Mouse (Mus musculus) gastrocnemius, adult 2 months (tissue): Measurements from ENCODE around the gene Robo4. TPM values are rescaled to one million over a fixed set of nuclear protein-coding genes. Genes with fewer than 3 reads are reported as not detected.
A peak's percentile ranks its signal among the peaks of the same experiment; 100 is the strongest.

Experiments used
- DNase-seq: peaks from one replicate; pipeline ENCODE4 v3.0.0; 2022
- H3K27ac ChIP-seq: fragments of 200-600 bp; 2 replicates; pipeline ENCODE4 v1.8.1; 2022; ENCODE audit warnings: mild to moderate bottlenecking
- H3K4me3 ChIP-seq: fragments of 200-600 bp; 2 replicates; pipeline ENCODE4 v1.8.1; 2022; ENCODE audit warnings: mild to moderate bottlenecking, moderate library complexity
- CTCF ChIP-seq: fragments of 200-600 bp; IDR thresholded peaks from 2 replicates; pipeline ENCODE4 v1.8.1; 2022; ENCODE audit warnings: antibody characterized with exemption, mild to moderate bottlenecking, moderate library complexity
- intact Hi-C: fragments of 180-260 bp; cut with DNase I; formaldehyde crosslinking; loops from one replicate; pipeline ENCODE4 v1.15.1; 2025
- total RNA-seq, 2 experiments: library from RNA; stranded (reverse); gene quantifications; 2 replicates each; pipeline ENCODE4 v1.2.3; 2021

Robo4 gene
- total RNA-seq, 2 experiments from 2014 or later = 8.6 to 10.6 TPM

DNA sequence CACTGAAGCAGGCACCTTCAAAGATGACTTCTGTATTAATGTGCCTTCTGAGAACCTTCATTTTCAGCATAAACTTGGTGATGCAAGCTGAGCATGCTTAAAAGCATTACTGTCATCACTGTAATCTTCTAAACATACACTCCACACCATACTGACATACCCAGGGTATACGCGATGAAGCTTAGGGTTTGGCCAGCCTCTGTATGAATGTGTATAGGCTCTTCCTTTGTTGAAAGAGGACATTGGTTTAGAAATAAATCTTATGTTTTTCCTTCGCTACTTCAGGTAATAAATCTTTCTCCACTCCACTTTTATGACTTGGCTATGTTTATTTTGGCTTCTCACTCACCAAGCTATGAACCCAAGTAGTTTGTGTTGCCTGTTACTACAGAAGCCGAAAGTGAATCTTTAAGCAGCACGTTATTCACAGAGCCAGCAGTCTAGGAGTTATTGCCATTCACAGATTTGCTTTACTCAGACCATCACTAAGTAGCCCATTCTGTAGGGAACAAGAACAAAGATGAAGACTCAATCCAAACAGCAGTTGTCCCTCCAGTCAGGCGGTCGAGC is 30.4 kb upstream of the Robo4 start:
- TF ChIP-seq CTCF = no peak
- Histone ChIP-seq H3K27ac (no peak overlapping the region), H3K4me3 (no peak overlapping the region)
- DNase-seq = no peak
- intact Hi-C loops = no loop called here

DNA sequence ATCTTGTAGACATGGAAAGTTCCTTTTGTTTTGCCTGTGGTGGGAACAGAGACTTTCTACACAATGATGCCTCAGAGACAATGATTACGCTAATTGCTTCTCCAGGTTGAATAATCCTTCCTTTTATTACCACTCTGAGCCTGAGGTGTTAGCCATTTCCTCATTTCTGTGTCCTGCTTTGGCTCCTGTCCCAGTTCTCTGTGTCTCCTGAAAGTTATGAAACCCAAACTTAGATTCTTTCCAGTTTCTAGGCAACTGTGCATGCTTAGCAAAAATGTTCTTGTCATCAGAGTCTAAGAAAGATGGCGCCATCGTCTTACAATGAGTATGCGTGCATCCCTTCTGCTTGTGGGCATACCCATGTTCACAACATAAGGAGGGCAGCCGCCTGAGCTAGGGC is 26.0 kb upstream of the Robo4 start:
- intact Hi-C loops = no loop called here
- DNase-seq = no peak
- H3K4me3 ChIP-seq = no peak overlapping the region
- no peak overlapping the region for H3K27ac ChIP-seq
- TF ChIP-seq CTCF = no peak

DNA sequence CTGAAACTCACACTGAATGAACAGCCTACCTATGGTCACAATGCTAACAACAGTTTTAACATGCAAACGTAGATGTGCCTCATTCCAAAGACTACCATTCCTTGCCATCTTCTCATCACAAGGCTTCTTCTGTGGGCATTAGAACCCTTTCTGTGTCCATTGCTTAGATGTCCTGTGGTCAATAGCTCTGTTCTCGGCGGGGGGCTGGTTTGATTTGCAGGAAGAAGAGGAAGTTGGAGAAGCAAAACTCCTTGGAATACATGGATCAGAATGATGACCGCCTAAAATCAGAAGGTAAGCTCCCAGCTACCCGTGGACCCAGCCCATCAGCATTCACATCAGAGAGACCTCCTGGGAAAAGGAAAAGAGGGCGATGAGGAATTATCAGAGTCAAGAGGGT is 18.5 kb upstream of the Robo4 start:
- H3K27ac ChIP-seq = no peak overlapping the region
- H3K4me3 ChIP-seq = no peak overlapping the region
- DNase-seq = no peak
- intact Hi-C loops = no loop called here
- TF ChIP-seq CTCF = no peak

DNA sequence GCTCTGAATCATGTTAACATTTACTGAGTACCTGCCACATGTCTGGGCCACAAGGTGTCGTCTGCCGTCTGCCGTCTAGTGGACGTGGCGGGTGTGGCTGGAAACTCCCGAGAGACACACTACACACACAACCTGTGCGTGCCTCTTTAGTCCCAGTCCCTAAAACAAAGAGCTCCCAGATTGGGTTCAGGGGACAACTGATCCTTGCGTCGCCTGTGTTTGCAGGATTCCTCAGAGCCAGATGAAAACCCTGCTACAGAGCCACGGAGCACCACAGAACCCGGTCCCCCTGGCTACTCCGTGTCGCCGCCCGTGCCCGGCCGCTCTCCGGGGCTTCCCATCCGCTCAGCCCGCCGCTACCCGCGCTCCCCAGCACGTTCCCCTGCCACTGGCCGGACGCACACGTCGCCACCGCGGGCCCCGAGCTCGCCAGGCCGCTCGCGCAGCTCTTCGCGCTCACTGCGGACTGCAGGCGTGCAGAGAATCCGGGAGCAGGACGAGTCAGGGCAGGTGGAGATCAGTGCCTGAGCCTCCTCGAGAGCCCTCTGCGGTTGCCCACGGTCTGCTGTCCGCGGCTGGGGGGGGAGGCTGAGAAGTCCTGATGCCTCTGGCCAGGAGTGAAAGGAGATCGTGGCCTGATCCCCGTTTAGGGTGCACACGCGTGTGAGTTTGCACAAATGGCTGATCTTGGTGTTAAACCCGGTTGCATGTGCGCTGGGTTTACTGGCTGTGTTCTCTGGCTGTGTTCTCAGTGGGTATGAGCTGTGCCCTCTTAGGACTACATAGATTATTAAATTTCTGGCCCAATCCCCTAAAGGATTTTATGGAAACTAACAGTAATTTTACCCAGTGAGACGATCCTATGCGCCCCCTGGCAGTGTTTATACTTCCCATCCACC is 17.2 kb upstream of the Robo4 start:
- intact Hi-C loops = no loop called here
- peak overlapping the region; percentile 78 for H3K27ac ChIP-seq
- peak; percentile 54 for DNase-seq
- peak overlapping the region; percentile 68 for H3K4me3 ChIP-seq
- TF ChIP-seq CTCF = peak; percentile 26; the same call in 1 of the 2 replicates

DNA sequence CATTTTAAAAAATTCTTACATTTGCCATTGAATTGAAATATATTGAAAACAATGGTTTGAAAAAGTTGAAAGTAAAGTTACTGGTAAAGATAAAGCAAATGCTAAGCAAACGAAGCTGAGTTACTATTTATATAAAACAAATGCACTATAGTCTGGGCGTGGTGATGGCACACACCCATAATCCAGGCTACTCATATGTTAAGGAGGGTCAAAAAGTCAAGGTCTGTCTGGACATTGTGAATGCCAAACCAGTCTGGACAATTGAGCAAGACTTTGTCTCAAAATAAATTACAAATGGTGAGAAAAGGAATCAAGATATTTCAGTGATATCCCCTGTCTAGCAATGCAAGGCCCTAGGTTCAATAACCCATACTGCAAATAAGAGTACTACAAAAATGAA is 10.8 kb upstream of the Robo4 start:
- H3K4me3 ChIP-seq = no peak overlapping the region
- H3K27ac ChIP-seq = no peak overlapping the region
- no peak for TF ChIP-seq CTCF
- intact Hi-C loops = no loop called here
- DNase-seq = no peak

DNA sequence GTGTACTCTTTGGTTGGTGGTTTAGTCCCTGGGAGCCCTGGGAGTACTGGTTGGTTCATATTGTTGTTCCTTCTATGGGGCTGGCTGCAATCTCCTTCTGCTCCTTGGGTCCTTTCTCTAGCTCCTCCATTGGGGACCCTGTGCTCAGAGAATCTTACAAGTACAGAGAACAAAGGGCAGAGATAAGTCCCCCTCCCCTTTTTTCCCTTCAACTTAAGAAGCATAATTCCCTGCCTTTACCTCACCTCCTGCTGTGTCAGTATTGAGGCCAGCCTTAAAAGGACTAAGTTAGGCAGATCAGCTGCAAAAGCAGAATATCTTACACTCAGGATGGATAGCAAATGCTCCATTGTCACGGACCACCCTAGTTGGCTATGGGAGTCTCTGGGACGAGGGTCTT is 9.6 kb upstream of the Robo4 start:
- H3K4me3 ChIP-seq = no peak overlapping the region
- H3K27ac ChIP-seq = no peak overlapping the region
- no peak for TF ChIP-seq CTCF
- DNase-seq = no peak
- intact Hi-C loops = no loop called here

DNA sequence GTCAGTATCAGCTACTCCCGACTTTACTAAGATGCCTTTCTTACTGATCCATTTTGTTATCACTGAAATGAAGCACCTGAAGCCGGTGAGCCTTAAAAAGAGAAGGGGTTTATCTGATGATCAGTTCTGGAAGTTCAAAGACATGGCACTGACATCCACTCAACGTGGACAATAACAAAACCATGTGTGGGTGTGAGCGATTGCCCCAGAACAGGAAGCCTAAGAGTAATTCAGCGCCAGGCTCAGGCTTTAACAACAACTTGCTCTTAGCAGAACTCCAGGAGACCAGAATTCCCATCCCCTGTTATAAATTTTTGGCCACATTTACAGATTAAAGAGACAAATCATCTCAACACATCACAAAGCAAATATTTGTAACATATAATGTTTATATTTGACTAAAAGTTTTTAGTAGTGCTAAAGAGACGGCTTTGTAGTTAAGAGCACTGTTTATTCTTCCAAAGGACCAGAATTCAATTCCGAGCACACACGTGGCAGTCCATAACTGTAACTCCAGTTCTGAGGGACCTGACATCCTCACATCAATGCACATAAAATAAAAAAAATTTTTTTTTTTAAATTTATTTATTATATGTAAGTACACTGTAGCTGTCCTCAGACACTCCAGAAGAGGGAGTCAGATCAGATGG is 8.1 kb upstream of the Robo4 start:
- DNase-seq = no peak
- TF ChIP-seq CTCF = no peak
- H3K27ac ChIP-seq = no peak overlapping the region

DNA sequence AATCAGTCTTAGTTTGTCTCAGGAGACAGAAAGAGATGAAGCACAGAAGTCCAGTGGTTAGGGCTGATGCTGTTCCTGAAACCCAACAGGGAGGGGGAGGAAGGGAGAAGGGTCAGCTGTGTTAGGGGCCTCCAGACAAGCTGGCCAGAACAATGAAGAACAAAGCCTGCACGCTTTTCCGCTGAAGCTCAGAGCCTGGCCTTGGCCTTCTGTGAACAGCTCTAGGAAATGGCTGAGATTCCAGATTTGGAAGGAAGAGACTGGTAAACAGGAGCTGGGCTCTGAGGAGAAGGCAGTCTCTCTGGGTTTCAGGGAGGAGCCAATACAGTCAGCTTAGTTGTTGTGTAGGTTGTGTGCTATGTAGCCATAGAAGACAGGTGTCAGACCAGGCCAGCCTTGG is 1.1 kb upstream of the Robo4 start:
- Histone ChIP-seq H3K27ac (peak overlapping the region; percentile 86), H3K4me3 (no peak overlapping the region)
- DNase-seq = no peak
- intact Hi-C loops = no loop called here
- TF ChIP-seq CTCF = no peak

More for the DNA sequence above, 8.1 kb upstream of the Robo4 start:
- H3K4me3 ChIP-seq = no peak overlapping the region
- intact Hi-C loops = no loop called here

DNA sequence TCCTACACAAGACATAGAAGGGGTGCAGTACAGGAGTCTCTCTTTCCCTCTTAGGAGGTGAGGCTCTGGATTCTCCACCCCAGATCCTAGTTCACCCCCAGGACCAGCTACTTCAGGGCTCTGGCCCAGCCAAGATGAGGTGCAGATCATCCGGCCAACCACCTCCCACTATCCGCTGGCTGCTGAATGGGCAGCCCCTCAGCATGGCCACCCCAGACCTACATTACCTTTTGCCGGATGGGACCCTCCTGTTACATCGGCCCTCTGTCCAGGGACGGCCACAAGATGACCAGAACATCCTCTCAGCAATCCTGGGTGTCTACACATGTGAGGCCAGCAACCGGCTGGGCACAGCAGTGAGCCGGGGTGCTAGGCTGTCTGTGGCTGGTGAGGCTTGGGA is 804 bp downstream of the Robo4 start:
- peak overlapping the region; percentile 87 for H3K27ac ChIP-seq
- H3K4me3 ChIP-seq = peak overlapping the region; percentile 73
- intact Hi-C loops = no loop called here
- no peak for DNase-seq
- TF ChIP-seq CTCF = no peak

DNA sequence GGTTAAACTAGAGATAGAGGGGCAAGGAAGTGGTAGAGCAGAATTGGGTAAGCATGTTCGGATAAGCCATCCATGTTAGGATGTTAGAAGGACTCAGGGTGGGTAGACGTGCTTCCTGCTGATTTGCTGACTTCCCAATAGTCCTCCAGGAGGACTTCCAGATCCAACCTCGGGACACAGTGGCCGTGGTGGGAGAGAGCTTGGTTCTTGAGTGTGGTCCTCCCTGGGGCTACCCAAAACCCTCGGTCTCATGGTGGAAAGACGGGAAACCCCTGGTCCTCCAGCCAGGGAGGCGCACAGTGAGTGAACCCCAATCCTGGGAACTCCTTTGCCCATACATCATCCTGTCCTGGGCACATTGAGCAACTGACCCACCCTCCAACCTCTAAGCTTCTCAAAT is 1.3 kb downstream of the Robo4 start:
- intact Hi-C loops = no loop called here
- no peak for TF ChIP-seq CTCF
- H3K27ac ChIP-seq = peak overlapping the region; percentile 87

DNA sequence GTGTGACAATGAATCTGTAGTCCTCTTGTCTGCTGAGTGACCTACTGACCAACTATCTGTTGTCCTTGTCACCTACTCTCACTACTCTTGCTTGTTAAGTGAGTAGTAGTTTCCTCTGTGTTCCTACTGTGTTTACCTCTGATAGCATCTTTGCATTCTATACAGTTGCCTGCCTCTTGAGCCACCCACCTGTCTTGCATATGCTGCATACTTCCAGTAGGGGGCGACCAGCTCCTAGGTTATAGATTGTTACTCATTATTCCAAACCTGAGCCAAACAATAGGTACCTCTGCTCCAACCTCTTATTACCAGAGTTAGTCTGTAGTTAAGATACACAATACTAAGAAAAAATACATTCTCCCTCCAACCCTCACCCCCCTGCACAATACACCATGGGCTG is 4.7 kb downstream of the Robo4 start:
- peak; percentile 69 for TF ChIP-seq CTCF
- Histone ChIP-seq H3K4me3 (no peak overlapping the region), H3K27ac (no peak overlapping the region)
- no peak for DNase-seq
- intact Hi-C loops = no loop called here

More for the DNA sequence above, 1.3 kb downstream of the Robo4 start:
- no peak for DNase-seq
- H3K4me3 ChIP-seq = peak overlapping the region; percentile 73

DNA sequence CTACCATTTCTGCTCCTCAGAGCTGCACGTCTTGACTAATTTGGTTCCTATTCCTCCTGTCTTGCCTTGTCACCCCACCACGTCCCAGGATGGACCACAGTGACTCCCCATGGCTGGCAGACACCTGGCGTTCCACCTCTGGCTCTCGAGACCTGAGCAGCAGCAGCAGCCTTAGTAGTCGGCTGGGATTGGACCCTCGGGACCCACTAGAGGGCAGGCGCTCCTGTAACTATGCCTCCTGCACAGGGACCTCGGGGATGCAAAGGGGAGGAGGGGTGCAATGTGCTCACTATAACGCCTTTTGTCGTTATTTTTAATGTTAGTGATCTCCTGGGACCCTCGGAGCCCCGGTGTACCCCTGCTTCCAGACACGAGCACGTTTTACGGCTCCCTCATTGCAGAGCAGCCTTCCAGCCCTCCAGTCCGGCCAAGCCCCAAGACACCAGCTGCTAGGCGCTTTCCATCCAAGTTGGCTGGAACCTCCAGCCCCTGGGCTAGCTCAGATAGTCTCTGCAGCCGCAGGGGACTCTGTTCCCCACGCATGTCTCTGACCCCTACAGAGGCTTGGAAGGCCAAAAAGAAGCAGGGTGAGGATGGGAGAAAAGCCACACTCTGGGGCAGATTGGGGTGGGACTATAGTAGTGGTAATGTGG is 6.3 kb downstream of the Robo4 start:
- intact Hi-C loops = no loop called here
- peak; percentile 15; the same call in 1 of the 2 replicates for TF ChIP-seq CTCF
- H3K27ac ChIP-seq = no peak overlapping the region
- DNase-seq = no peak
- H3K4me3 ChIP-seq = peak overlapping the region; percentile 17; the same call in 1 of the 2 replicates
